Mouse (Mus musculus): ENCODE results near the gene H2al1b. TPM values are rescaled to one million over a fixed set of nuclear protein-coding genes. Genes with fewer than 3 reads are reported as not detected.
"Not testable (repeated sequence)": the region's sequence is repeated elsewhere in the genome, so short reads cannot be mapped to it uniquely, and the experiment has no call there.

H2al1b gene
- not detected in 2 replicates for polyA plus RNA-seq (2014; fragmentation: Nextera tagmentation; extraction: Ambion mirVana)

- not testable (repeated sequence) for ATAC-seq (replicated peaks; ENCODE audit: low FRiP score); DNase-seq (ENCODE audit: low spot score); H3K4me2 ChIP-seq (ENCODE audit: low read depth, low read length, severe bottlenecking); H3K27ac ChIP-seq (ENCODE audit: low read depth, low read length); H3K36me3 ChIP-seq (ENCODE audit: control insufficient read depth, insufficient read depth, low read length); H3K4me1 ChIP-seq (replicated peaks; ENCODE audit: control insufficient read depth, insufficient read depth, low read length); H3K9me3 ChIP-seq (ENCODE audit: control insufficient read depth, low read length); H3K9ac ChIP-seq (ENCODE audit: low read length); H3K27me3 ChIP-seq (ENCODE audit: control insufficient read depth, insufficient read depth, low read length); H3K4me3 ChIP-seq (ENCODE audit: low read depth, low read length)
- 94% methylated on average over 1 of the region's 3 CpGs for WGBS
These were observed at the start of gene H2al1b for GRCm38 (mm10) chrX:11302132-11302531. TSS of gene H2al1b (plus strand) at chrX:11302432.

GRCm38 (mm10) chrX:11254062-11254461 is 48.2 kb upstream of the H2al1b start:
- Histone ChIP-seq H3K4me1 (replicated peaks; ENCODE audit: control insufficient read depth, insufficient read depth, low read length) (no peaks in the 10 kb centered on the region; the same call in 1 of the 2 replicates), H3K9ac (ENCODE audit: low read length) (no peak overlapping the region), H3K27me3 (ENCODE audit: control insufficient read depth, insufficient read depth, low read length) (no peaks in the 10 kb centered on the region; the same call in 1 of the 2 replicates), H3K4me2 (ENCODE audit: low read depth, low read length, severe bottlenecking) (no peak overlapping the region), H3K9me3 (ENCODE audit: control insufficient read depth, low read length) (no peaks in the 10 kb centered on the region), H3K27ac (ENCODE audit: low read depth, low read length) (no peak overlapping the region), H3K4me3 (ENCODE audit: low read depth, low read length) (no peak overlapping the region), H3K36me3 (ENCODE audit: control insufficient read depth, insufficient read depth, low read length) (no peaks in the 10 kb centered on the region)
- ATAC-seq (replicated peaks; ENCODE audit: low FRiP score) (no peak), DNase-seq (ENCODE audit: low spot score) (no peak)
- 79% methylated on average over 5 of the region's 5 CpGs for WGBS

GRCm38 (mm10) chrX:11254521-11255207 is 47.6 kb upstream of the H2al1b start:
- 51% methylated on average over 11 of the region's 11 CpGs for WGBS
- Histone ChIP-seq H3K4me1 (replicated peaks; ENCODE audit: control insufficient read depth, insufficient read depth, low read length) (no peaks in the 10 kb centered on the region; the same call in 1 of the 2 replicates), H3K4me3 (ENCODE audit: low read depth, low read length) (no peak overlapping the region), H3K4me2 (ENCODE audit: low read depth, low read length, severe bottlenecking) (no peak overlapping the region), H3K9ac (ENCODE audit: low read length) (no peak overlapping the region), H3K9me3 (ENCODE audit: control insufficient read depth, low read length) (no peaks in the 10 kb centered on the region), H3K27ac (ENCODE audit: low read depth, low read length) (no peak overlapping the region), H3K27me3 (ENCODE audit: control insufficient read depth, insufficient read depth, low read length) (no peaks in the 10 kb centered on the region; the same call in 1 of the 2 replicates), H3K36me3 (ENCODE audit: control insufficient read depth, insufficient read depth, low read length) (no peaks in the 10 kb centered on the region)
- ATAC-seq (replicated peaks; ENCODE audit: low FRiP score) (no peak), DNase-seq (ENCODE audit: low spot score) (no peak)

- Histone ChIP-seq H3K4me2 (ENCODE audit: low read depth, low read length, severe bottlenecking) (no peak overlapping the region), H3K9me3 (ENCODE audit: control insufficient read depth, low read length) (no peaks in the 10 kb centered on the region), H3K27ac (ENCODE audit: low read depth, low read length) (no peak overlapping the region), H3K27me3 (ENCODE audit: control insufficient read depth, insufficient read depth, low read length) (no peaks in the 10 kb centered on the region; the same call in 1 of the 2 replicates), H3K4me1 (replicated peaks; ENCODE audit: control insufficient read depth, insufficient read depth, low read length) (no peaks in the 10 kb centered on the region), H3K9ac (ENCODE audit: low read length) (no peak overlapping the region), H3K4me3 (ENCODE audit: low read depth, low read length) (no peak overlapping the region), H3K36me3 (ENCODE audit: control insufficient read depth, insufficient read depth, low read length) (no peaks in the 10 kb centered on the region)
- DNase-seq (ENCODE audit: low spot score) (no peak), ATAC-seq (replicated peaks; ENCODE audit: low FRiP score) (no peak)
- 73% methylated on average over 8 of the region's 8 CpGs for WGBS
These were observed 46.5 kb upstream of the H2al1b start for GRCm38 (mm10) chrX:11255564-11256360.

GRCm38 (mm10) chrX:11264918-11265317 is 37.3 kb upstream of the H2al1b start:
- Histone ChIP-seq H3K9ac (ENCODE audit: low read length) (no peak overlapping the region), H3K9me3 (ENCODE audit: control insufficient read depth, low read length) (no peaks in the 10 kb centered on the region), H3K36me3 (ENCODE audit: control insufficient read depth, insufficient read depth, low read length) (no peaks in the 10 kb centered on the region), H3K4me2 (ENCODE audit: low read depth, low read length, severe bottlenecking) (no peak overlapping the region), H3K4me3 (ENCODE audit: low read depth, low read length) (no peak overlapping the region), H3K4me1 (replicated peaks; ENCODE audit: control insufficient read depth, insufficient read depth, low read length) (no peaks in the 10 kb centered on the region), H3K27me3 (ENCODE audit: control insufficient read depth, insufficient read depth, low read length) (0 out of 2 replicates have a peak, but pooled peaks cover 2% of the 10 kb centered on the region), H3K27ac (ENCODE audit: low read depth, low read length) (no peak overlapping the region)
- WGBS, result 83% methylated on average over 8 of the region's 8 CpGs
- no peak for DNase-seq (ENCODE audit: low spot score)
- ATAC-seq (replicated peaks; ENCODE audit: low FRiP score), result no peak

- DNase-seq (ENCODE audit: low spot score) (no peak), ATAC-seq (replicated peaks; ENCODE audit: low FRiP score) (no peak)
- no peak overlapping the region for H3K9ac ChIP-seq (ENCODE audit: low read length)
- no peak overlapping the region for H3K4me3 ChIP-seq (ENCODE audit: low read depth, low read length)
- H3K4me2 ChIP-seq (ENCODE audit: low read depth, low read length, severe bottlenecking), result no peak overlapping the region
- H3K9me3 ChIP-seq (ENCODE audit: control insufficient read depth, low read length), result no peaks in the 10 kb centered on the region
- no peaks in the 10 kb centered on the region for H3K4me1 ChIP-seq (replicated peaks; ENCODE audit: control insufficient read depth, insufficient read depth, low read length)
- no peaks in the 10 kb centered on the region for H3K36me3 ChIP-seq (ENCODE audit: control insufficient read depth, insufficient read depth, low read length)
- H3K27me3 ChIP-seq (ENCODE audit: control insufficient read depth, insufficient read depth, low read length), result no peaks in the 10 kb centered on the region
- H3K27ac ChIP-seq (ENCODE audit: low read depth, low read length), result no peak overlapping the region
- 69% methylated on average over 7 of the region's 7 CpGs for WGBS
These were observed 34.4 kb upstream of the H2al1b start for GRCm38 (mm10) chrX:11267791-11268190.

- H3K27me3 ChIP-seq (ENCODE audit: control insufficient read depth, insufficient read depth, low read length), result no peaks in the 10 kb centered on the region
- ATAC-seq (replicated peaks; ENCODE audit: low FRiP score), result no peak
These were observed 33.2 kb upstream of the H2al1b start for GRCm38 (mm10) chrX:11269074-11269473.

GRCm38 (mm10) chrX:11273190-11273589 is 29.0 kb upstream of the H2al1b start:
- Histone ChIP-seq H3K4me2 (ENCODE audit: low read depth, low read length, severe bottlenecking) (no peak overlapping the region), H3K27me3 (ENCODE audit: control insufficient read depth, insufficient read depth, low read length) (no peaks in the 10 kb centered on the region), H3K36me3 (ENCODE audit: control insufficient read depth, insufficient read depth, low read length) (no peaks in the 10 kb centered on the region), H3K27ac (ENCODE audit: low read depth, low read length) (no peak overlapping the region), H3K9ac (ENCODE audit: low read length) (no peak overlapping the region), H3K4me3 (ENCODE audit: low read depth, low read length) (no peak overlapping the region), H3K9me3 (ENCODE audit: control insufficient read depth, low read length) (no peaks in the 10 kb centered on the region), H3K4me1 (replicated peaks; ENCODE audit: control insufficient read depth, insufficient read depth, low read length) (no peaks in the 10 kb centered on the region)
- DNase-seq (ENCODE audit: low spot score), result no peak
- WGBS, result 86% methylated on average over 3 of the region's 3 CpGs
- no peak for ATAC-seq (replicated peaks; ENCODE audit: low FRiP score)

More at GRCm38 (mm10) chrX:11269074-11269473, 33.2 kb upstream of the H2al1b start:
- Histone ChIP-seq H3K9ac (ENCODE audit: low read length) (no peak overlapping the region), H3K4me2 (ENCODE audit: low read depth, low read length, severe bottlenecking) (no peak overlapping the region), H3K36me3 (ENCODE audit: control insufficient read depth, insufficient read depth, low read length) (no peaks in the 10 kb centered on the region), H3K9me3 (ENCODE audit: control insufficient read depth, low read length) (no peaks in the 10 kb centered on the region), H3K4me1 (replicated peaks; ENCODE audit: control insufficient read depth, insufficient read depth, low read length) (no peaks in the 10 kb centered on the region), H3K4me3 (ENCODE audit: low read depth, low read length) (no peak overlapping the region), H3K27ac (ENCODE audit: low read depth, low read length) (no peak overlapping the region)
- no peak for DNase-seq (ENCODE audit: low spot score)
- 87% methylated on average over 3 of the region's 3 CpGs for WGBS

Data from forebrain, embryonic 11.5 days (tissue).